Mouse (Mus musculus) heart, embryonic 11.5 days (tissue): ENCODE results near the gene Rnf128. TPM values are rescaled to one million over a fixed set of nuclear protein-coding genes. Genes with fewer than 3 reads are reported as not detected.
A peak's percentile ranks its signal among the peaks of the same experiment; 100 is the strongest.

ENCODE experiments used
- ATAC-seq: fragments of 200-750 bp; cut with Nextera tagmentation; replicated peaks from 2 replicates; pipeline ENCODE4 v1.8.0; 2017; ENCODE audit warnings: moderate library complexity; ENCODE audit not compliant: insufficient number of reproducible peaks, low FRiP score, low TSS enrichment
- H3K27ac ChIP-seq: fragments of 300-500 bp; sonication (generic); 2 replicates; pipeline ENCODE4 v1.5.1; 2014; ENCODE audit warnings: mild to moderate bottlenecking, low read depth, low read length
- H3K27me3 ChIP-seq: fragments of 300-500 bp; sonication (generic); 2 replicates; pipeline ENCODE4 v1.6.1; 2014; ENCODE audit warnings: mild to moderate bottlenecking, low read length, mixed read lengths; ENCODE audit not compliant: control insufficient read depth, insufficient read depth
- H3K36me3 ChIP-seq: fragments of 300-500 bp; sonication (generic); 2 replicates; pipeline ENCODE4 v1.6.1; 2014; ENCODE audit warnings: mild to moderate bottlenecking, low read length, moderate library complexity, mixed read lengths; ENCODE audit not compliant: control insufficient read depth, insufficient read depth
- H3K4me1 ChIP-seq: fragments of 300-500 bp; sonication (generic); 2 replicates; pipeline ENCODE4 v1.6.1; 2014; ENCODE audit warnings: low read length; ENCODE audit not compliant: control insufficient read depth, insufficient read depth
- H3K4me2 ChIP-seq: fragments of 300-500 bp; sonication (generic); 2 replicates; pipeline ENCODE4 v1.6.1; 2014; ENCODE audit warnings: mild to moderate bottlenecking, moderate library complexity
- H3K4me3 ChIP-seq: fragments of 300-500 bp; sonication (generic); 2 replicates; pipeline ENCODE4 v1.5.1; 2014; ENCODE audit warnings: low read depth, low read length
- H3K9ac ChIP-seq: fragments of 300-500 bp; sonication (generic); 2 replicates; pipeline ENCODE4 v1.6.1; 2014; ENCODE audit warnings: mild to moderate bottlenecking, low read depth, low read length, moderate library complexity
- H3K9me3 ChIP-seq: fragments of 300-500 bp; sonication (generic); replicated peaks from 2 replicates; pipeline ENCODE4 v1.6.1; 2016; ENCODE audit warnings: low read length; ENCODE audit not compliant: control insufficient read depth
- WGBS: fragments of 180-500 bp; shearing (Covaris S2); extraction: QIAGEN DNeasy Blood & Tissue Kit; methylation state at CpG from one replicate; pipeline ENCODE4 v1.1.7; 2014; ENCODE audit not compliant: insufficient replicate concordance; 5-methylcytosine and 5-hydroxymethylcytosine counted together
- polyA plus RNA-seq: library from polyadenylated mRNA; unstranded; fragments of >200 nt; fragmentation: Nextera tagmentation; extraction: Ambion mirVana; gene quantifications from 2 replicates; pipeline ENCODE4 v1.2.1, GENCODE M21; 2014

The Rnf128 gene
- polyA plus RNA-seq, 1 experiment from 2014 or later: 27.6 TPM

- H3K9ac ChIP-seq: no peak overlapping the region
- no peak for ATAC-seq
- whole genome bisulfite sequencing: 70% methylated on average over 5 of the region's 5 CpGs
- no peak overlapping the region for H3K27ac ChIP-seq
- no peak overlapping the region for H3K4me3 ChIP-seq
- no peaks in the 10 kb centered on the region for H3K36me3 ChIP-seq
- H3K4me1 ChIP-seq: no peaks in the 10 kb centered on the region
- H3K9me3 ChIP-seq: no peaks in the 10 kb centered on the region
- H3K4me2 ChIP-seq: no peak overlapping the region
- no peaks in the 10 kb centered on the region for H3K27me3 ChIP-seq
Observed at GRCm38 (mm10) chrX:139652226-139652625, 89.1 kb downstream of the Rnf128 start.

DNA sequence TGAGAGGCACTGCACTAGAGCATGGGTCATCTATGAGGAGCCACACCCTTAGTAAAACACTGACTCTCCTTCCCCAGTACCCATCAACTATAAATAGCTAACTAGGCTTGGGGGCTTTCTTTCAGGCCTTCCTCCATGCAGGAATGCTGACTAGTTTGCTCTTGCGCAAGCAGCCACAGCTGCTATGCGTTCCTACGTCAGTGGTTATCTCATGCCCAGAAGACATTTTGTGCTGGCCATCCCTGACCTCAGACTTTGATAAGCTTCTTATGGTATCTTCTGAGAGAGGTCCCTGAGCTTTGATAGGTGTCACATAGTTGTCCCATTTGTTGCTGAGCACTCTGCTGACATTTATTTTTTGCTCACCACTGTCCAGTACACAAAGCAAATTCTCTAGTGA, 90.2 kb downstream of the Rnf128 start:
- Histone ChIP-seq H3K27ac (no peak overlapping the region), H3K9me3 (no peaks in the 10 kb centered on the region), H3K4me2 (no peak overlapping the region), H3K4me3 (no peak overlapping the region), H3K36me3 (no peaks in the 10 kb centered on the region), H3K4me1 (no peaks in the 10 kb centered on the region), H3K9ac (no peak overlapping the region), H3K27me3 (no peaks in the 10 kb centered on the region)
- 55% methylated on average over 3 of the region's 3 CpGs for WGBS
- ATAC-seq: no peak

GRCm38 (mm10) chrX:139654350-139655063, 91.4 kb downstream of the Rnf128 start:
- ATAC-seq: no peak
- WGBS: 72% methylated on average over 5 of the region's 5 CpGs

GRCm38 (mm10) chrX:139662111-139662510, 99.0 kb downstream of the Rnf128 start:
- whole genome bisulfite sequencing: 40% methylated on average over 1 of the region's 1 CpGs
- Histone ChIP-seq H3K9ac (no peak overlapping the region), H3K4me1 (no peaks in the 10 kb centered on the region), H3K9me3 (no peaks in the 10 kb centered on the region), H3K4me3 (no peak overlapping the region), H3K27ac (no peak overlapping the region), H3K4me2 (no peak overlapping the region), H3K36me3 (no peaks in the 10 kb centered on the region), H3K27me3 (no peaks in the 10 kb centered on the region)
- no peak for ATAC-seq

More at GRCm38 (mm10) chrX:139654350-139655063, 91.4 kb downstream of the Rnf128 start:
- Histone ChIP-seq H3K9me3 (no peaks in the 10 kb centered on the region), H3K9ac (no peak overlapping the region), H3K4me3 (no peak overlapping the region), H3K4me2 (no peak overlapping the region), H3K27me3 (no peaks in the 10 kb centered on the region), H3K4me1 (no peaks in the 10 kb centered on the region), H3K36me3 (no peaks in the 10 kb centered on the region), H3K27ac (no peak overlapping the region)

GRCm38 (mm10) chrX:139665829-139666228, 102.7 kb downstream of the Rnf128 start:
- Histone ChIP-seq H3K4me2 (no peak overlapping the region), H3K4me1 (no peaks in the 10 kb centered on the region), H3K9me3 (no peaks in the 10 kb centered on the region), H3K36me3 (no peaks in the 10 kb centered on the region), H3K9ac (no peak overlapping the region), H3K27ac (no peak overlapping the region), H3K27me3 (no peaks in the 10 kb centered on the region), H3K4me3 (no peak overlapping the region)
- 76% methylated on average over 2 of the region's 2 CpGs for WGBS
- ATAC-seq: no peak

DNA sequence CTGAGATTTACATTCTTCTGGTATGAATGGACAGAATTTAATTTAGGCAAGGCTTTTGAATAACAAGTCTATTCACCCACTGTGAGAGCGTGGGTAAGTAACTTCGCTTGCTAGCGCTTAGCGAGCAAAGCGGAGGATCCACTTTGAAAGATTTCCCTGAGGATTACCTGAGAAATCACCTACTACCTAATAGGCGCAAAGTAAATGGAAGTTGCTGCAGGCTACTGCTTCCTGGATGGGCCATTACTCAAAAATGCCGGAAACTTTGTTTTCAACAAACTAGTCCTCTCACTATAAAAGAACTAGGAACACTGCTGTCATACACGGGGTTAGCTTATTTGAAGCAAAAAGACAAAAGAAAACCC, 121.3 kb downstream of the Rnf128 start:
- Histone ChIP-seq H3K4me1 (no peaks in the 10 kb centered on the region), H3K9ac (peak overlapping the region; percentile 72; the same call in 1 of the 2 replicates), H3K4me3 (peak overlapping the region; percentile 55), H3K27ac (no peak overlapping the region), H3K4me2 (peak overlapping the region; percentile 62), H3K36me3 (no peaks in the 10 kb centered on the region), H3K27me3 (no peaks in the 10 kb centered on the region), H3K9me3 (no peaks in the 10 kb centered on the region)
- WGBS: 14% methylated on average over 8 of the region's 8 CpGs
- ATAC-seq: peak; percentile 29; the same call in 1 of the 2 replicates

DNA sequence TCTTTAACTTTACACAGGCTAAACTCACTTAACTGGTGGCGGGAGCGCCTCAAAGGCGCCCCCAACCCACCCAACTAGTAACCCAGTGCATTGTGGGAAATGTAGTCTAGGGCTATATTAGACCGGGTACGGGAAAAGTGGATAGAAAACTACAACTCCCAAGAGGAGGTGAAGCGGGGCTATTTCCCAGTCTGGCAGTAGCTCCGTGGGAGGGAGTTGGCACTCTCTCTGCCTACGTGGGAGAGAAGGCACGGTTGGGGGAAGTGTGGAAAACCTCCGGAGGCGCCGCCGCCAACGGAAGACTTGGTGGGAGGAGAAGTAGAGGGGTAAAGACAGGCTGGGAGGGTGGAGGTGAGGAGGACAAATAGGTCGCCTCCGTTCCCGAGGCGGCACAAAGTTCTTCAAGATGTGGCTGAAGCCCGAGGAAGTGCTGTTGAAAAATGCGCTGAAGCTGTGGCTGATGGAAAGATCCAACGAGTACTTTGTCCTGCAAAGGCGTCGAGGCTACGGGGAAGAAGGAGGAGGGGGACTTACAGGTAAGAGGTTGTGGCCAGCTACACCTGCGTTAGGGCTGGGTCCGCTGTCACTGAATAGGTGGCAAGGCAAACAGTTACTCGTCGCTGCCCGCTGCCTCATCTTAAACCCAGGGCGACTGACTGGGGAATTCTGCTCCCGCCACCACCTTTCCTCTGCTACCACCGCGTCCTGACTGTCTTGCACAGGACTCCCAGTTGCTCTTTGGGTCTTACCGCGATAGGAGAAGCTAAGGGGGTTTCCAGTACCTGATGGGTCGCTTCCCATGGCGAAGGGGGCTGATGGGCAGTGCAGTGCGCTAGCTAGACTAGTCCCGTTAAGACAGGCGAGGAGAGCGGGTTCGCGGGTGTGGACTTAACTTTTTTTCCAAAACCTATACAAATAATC, 121.9 kb downstream of the Rnf128 start, which contains the start of gene Tbc1d8b:
Gene Tbc1d8b (plus strand): TSS at position 222 of the 921 bp plus-strand sequence.
- H3K27me3 ChIP-seq: no peaks in the 10 kb centered on the region
- peak within 1 kb of the TSS; percentile 62 for H3K4me2 ChIP-seq
- no peaks in the 10 kb centered on the region for H3K4me1 ChIP-seq
- ATAC-seq: peak; percentile 96
- 0 out of 2 replicates have a peak within 1 kb of the TSS, but pooled peaks have one; percentile 41 for H3K27ac ChIP-seq
- no peaks in the 10 kb centered on the region for H3K9me3 ChIP-seq
- H3K36me3 ChIP-seq: no peaks in the 10 kb centered on the region
- H3K4me3 ChIP-seq: peak within 1 kb of the TSS; percentile 55
- 8% methylated on average over 43 of the region's 43 CpGs for WGBS
- H3K9ac ChIP-seq: peak within 1 kb of the TSS; percentile 72

- 92% methylated on average over 8 of the region's 8 CpGs for WGBS
- no peak within 1 kb of the TSS for H3K4me2 ChIP-seq
- H3K27me3 ChIP-seq: no peaks in the 10 kb centered on the region
- no peak for ATAC-seq
- H3K9ac ChIP-seq: no peak within 1 kb of the TSS
- no peaks in the 10 kb centered on the region for H3K36me3 ChIP-seq
- H3K9me3 ChIP-seq: no peaks in the 10 kb centered on the region
- no peak within 1 kb of the TSS for H3K4me3 ChIP-seq
- no peak within 1 kb of the TSS for H3K27ac ChIP-seq
- no peaks in the 10 kb centered on the region for H3K4me1 ChIP-seq
Observed at GRCm38 (mm10) chrX:139714381-139714780, 151.3 kb downstream of the Rnf128 start, which contains the start of gene Gm15013. Gene Gm15013, minus strand, starts transcription at chrX:139714481.
